Mouse (Mus musculus) forebrain, embryonic 16.5 days (tissue): ENCODE results near the gene Psmc3. TPM values are rescaled to one million over a fixed set of nuclear protein-coding genes. Genes with fewer than 3 reads are reported as not detected.
A peak's percentile ranks its signal among the peaks of the same experiment; 100 is the strongest.
"Not testable (repeated sequence)": the region's sequence is repeated elsewhere in the genome, so short reads cannot be mapped to it uniquely, and the experiment has no call there.

ENCODE experiments used
- ATAC-seq: fragments of 200-750 bp; cut with Nextera tagmentation; 2 replicates; pipeline ENCODE4 v1.8.0; 2017; ENCODE audit warnings: mild to moderate bottlenecking, moderate library complexity
- H3K27ac ChIP-seq: fragments of 300-500 bp; sonication (generic); 2 replicates; pipeline ENCODE4 v1.5.1; 2014; ENCODE audit warnings: low read length, control low read depth
- H3K27me3 ChIP-seq: fragments of 300-500 bp; sonication (generic); replicated peaks from 2 replicates; pipeline ENCODE4 v1.6.1; 2014; ENCODE audit warnings: low read length; ENCODE audit not compliant: control insufficient read depth, insufficient read depth
- H3K36me3 ChIP-seq: fragments of 300-500 bp; sonication (generic); 2 replicates; pipeline ENCODE4 v1.6.1; 2014; ENCODE audit not compliant: control insufficient read depth, insufficient read depth
- H3K4me1 ChIP-seq: fragments of 300-500 bp; sonication (generic); replicated peaks from 2 replicates; pipeline ENCODE4 v1.6.1; 2014; ENCODE audit warnings: low read length; ENCODE audit not compliant: control insufficient read depth, insufficient read depth
- H3K4me2 ChIP-seq: fragments of 300-500 bp; sonication (generic); 2 replicates; pipeline ENCODE4 v1.6.1; 2014; ENCODE audit warnings: mild to moderate bottlenecking, low read length, control low read depth
- H3K4me3 ChIP-seq: fragments of 300-500 bp; sonication (generic); replicated peaks from 2 replicates; pipeline ENCODE4 v1.5.1; 2014; ENCODE audit warnings: mild to moderate bottlenecking, low read length, control low read depth
- H3K9ac ChIP-seq: fragments of 300-500 bp; sonication (generic); replicated peaks from 2 replicates; pipeline ENCODE4 v1.6.1; 2014; ENCODE audit warnings: low read depth, low read length, control low read depth
- H3K9me3 ChIP-seq: fragments of 300-500 bp; sonication (generic); 2 replicates; pipeline ENCODE4 v1.6.1; 2016; ENCODE audit warnings: low read length; ENCODE audit not compliant: control insufficient read depth
- WGBS: fragments of 180-500 bp; shearing (Covaris S2); extraction: QIAGEN DNeasy Blood & Tissue Kit; methylation state at CpG from one replicate; pipeline ENCODE4 v1.1.7; 2014; 5-methylcytosine and 5-hydroxymethylcytosine counted together
- polyA plus RNA-seq: library from polyadenylated mRNA; unstranded; fragments of >200 nt; fragmentation: Nextera tagmentation; extraction: Ambion mirVana; gene quantifications from 2 replicates; pipeline ENCODE4 v1.2.1, GENCODE M21; 2015

The Psmc3 gene
- polyA plus RNA-seq, 1 experiment from 2014 or later, result 236 TPM

DNA sequence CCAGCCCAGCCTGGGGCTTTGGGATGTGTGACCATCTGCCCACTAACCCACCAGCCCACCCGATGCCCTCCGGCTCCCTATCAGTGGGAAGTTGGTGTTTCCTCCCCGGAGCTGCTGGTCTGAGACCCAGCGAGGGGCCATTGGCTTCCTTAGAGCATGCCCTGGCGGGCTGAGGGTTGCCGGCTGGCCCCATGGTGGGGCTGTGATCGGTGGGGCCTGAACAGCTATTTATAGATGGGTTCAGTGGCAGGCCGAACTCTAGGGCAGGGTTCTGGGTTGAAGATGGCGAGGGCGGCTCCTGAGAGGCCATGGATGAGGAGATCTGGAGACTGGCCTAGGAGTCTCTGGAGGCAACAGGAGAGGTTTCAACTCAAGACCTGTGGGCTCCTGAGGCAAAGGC lies 43.2 kb downstream of the Psmc3 start:
- Histone ChIP-seq H3K4me1 (no peaks in the 10 kb centered on the region), H3K27me3 (no peaks in the 10 kb centered on the region), H3K4me3 (no peak overlapping the region), H3K9me3 (no peaks in the 10 kb centered on the region), H3K9ac (no peak overlapping the region), H3K36me3 (no peaks in the 10 kb centered on the region), H3K27ac (no peak overlapping the region), H3K4me2 (no peak overlapping the region)
- 86% methylated on average over 10 of the region's 10 CpGs for WGBS
- no peak for ATAC-seq

DNA sequence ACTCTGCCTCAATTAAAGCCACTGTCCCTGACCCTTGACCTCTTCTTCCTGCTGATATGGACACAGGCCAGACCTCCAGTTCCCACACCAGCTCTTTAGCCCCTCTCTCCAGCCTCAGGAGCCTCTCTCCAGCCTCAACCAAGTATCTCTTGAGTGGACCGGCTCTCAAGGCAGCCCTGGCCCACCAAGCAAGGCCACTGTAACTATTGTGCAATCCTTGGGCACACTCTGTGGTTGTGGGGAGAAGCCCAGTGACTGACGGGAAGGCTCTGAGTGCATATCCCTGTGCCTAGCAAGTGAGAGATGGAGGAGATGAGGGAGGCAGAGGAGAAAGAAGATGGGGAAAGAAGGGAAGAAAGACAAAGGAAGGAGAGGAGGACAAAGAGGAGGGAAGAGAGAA lies 44.3 kb downstream of the Psmc3 start:
- Histone ChIP-seq H3K4me1 (no peaks in the 10 kb centered on the region), H3K27me3 (no peaks in the 10 kb centered on the region), H3K4me3 (no peak overlapping the region), H3K36me3 (no peaks in the 10 kb centered on the region), H3K9me3 (no peaks in the 10 kb centered on the region), H3K27ac (no peak overlapping the region), H3K4me2 (no peak overlapping the region), H3K9ac (no peak overlapping the region)
- WGBS, result 87% methylated on average over 2 of the region's 2 CpGs
- no peak for ATAC-seq

DNA sequence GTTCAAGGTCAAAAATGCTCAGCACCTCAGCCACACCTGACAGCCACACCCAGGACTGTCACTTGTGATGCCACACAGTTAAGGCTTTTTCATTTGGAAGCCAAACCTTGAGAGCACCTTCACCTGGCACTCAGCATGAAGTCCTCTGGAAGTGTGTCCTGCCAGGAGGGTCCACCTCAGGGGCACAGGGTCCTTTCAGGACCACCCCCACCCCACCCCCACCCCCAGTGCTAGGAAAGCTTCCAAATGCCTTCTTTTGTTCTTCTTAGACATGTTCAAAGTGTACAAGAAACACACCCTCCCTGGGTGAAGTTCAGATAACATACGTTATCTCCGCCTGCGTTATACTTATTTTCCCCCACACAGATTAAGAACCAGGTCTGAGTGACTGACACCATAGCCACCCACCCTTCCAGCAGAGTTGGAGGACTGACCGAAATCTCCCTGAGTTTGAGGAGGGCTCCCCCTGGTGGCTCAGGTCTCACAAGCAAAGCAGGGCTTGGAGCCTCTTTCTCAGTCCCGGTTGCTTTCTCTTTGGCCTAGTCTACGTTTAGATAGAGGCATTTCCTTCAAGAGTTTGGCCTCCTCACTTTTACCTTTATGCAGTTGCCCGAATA lies 47.4 kb downstream of the Psmc3 start:
- Histone ChIP-seq H3K9me3 (no peaks in the 10 kb centered on the region), H3K4me1 (no peaks in the 10 kb centered on the region), H3K27me3 (no peaks in the 10 kb centered on the region), H3K27ac (no peak overlapping the region), H3K9ac (no peak overlapping the region), H3K4me3 (no peak overlapping the region), H3K4me2 (no peak overlapping the region), H3K36me3 (no peaks in the 10 kb centered on the region)
- 8% methylated on average over 7 of the region's 7 CpGs for WGBS
- ATAC-seq, result peak; percentile 88

DNA sequence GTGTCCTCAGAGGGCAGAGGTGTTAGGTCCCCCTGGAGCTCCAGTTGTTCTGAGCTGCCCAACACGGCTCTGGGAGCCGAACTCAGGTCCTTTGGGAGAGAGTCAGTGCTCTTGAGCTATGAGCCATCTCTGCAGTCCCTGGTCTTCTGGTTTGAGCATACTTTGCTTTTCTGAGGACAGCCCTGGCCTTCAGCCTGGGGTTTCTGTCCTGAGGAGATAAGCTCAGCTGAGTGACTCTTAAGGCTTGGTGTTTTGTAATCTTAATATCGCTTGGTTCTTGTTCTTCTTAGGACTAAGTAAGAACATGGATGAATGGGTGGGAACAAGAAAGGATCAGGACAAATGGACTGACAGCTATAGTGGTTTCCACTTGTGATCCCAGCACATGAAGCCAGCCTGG lies 54.3 kb downstream of the Psmc3 start:
- H3K27ac ChIP-seq, result no peak overlapping the region
- 90% methylated on average over 3 of the region's 3 CpGs for WGBS

DNA sequence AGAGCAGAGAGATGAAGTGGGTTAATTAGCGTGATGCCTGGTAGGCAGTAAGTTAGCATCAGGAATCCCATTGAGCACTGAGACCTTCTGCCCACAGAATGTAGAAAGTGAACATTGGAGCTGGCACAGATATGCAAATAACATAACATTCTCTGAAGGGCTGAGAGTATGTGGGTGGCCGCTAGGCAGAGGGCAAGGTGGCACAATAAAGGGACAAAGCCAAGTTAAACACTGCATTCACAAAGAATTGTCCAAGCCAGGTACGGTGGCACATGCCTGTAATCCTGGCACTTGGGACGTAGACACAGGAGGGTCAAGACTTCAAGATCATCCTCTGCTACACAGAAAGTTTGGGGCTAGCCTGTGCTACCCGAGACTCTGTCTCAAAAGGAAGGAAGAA lies 55.4 kb downstream of the Psmc3 start:
- WGBS, result 79% methylated on average over 5 of the region's 5 CpGs
- Histone ChIP-seq H3K9ac (no peak overlapping the region), H3K36me3 (no peaks in the 10 kb centered on the region), H3K9me3 (no peaks in the 10 kb centered on the region), H3K27ac (no peak overlapping the region), H3K4me3 (no peak overlapping the region), H3K4me1 (no peaks in the 10 kb centered on the region), H3K4me2 (no peak overlapping the region), H3K27me3 (no peaks in the 10 kb centered on the region)
- ATAC-seq, result no peak

More for the DNA sequence above, 54.3 kb downstream of the Psmc3 start:
- Histone ChIP-seq H3K4me2 (no peak overlapping the region), H3K27me3 (no peaks in the 10 kb centered on the region), H3K4me1 (no peaks in the 10 kb centered on the region), H3K9me3 (no peaks in the 10 kb centered on the region), H3K9ac (no peak overlapping the region), H3K4me3 (no peak overlapping the region), H3K36me3 (no peaks in the 10 kb centered on the region)
- ATAC-seq, result no peak

DNA sequence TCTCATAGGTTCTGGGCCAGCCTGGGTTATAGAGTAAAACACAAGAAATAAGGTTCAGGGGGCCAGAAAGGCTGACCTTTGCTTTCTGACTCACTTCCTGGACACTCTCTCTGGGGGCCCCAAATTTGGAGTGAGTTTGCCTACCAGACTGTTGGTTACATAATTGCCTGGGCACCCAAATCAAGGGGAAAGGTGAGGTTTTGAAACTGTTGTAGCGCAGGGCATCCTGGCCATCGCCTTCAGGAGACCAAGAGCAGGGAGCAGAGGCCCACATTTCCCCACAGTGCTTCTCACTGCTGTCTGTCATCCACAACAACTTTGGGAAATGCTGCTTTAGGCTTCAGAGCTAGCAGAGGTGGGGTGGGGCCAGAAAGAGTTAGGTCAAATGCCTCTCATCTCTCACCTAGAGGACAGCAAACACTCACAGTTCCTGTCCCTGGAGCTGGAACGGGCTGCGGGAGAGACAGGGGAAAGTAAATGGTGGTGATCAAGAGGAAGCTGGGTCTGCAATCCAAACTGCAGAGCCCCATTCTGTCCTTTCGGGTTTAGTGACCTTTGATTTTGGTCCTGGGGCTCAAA lies 56.1 kb downstream of the Psmc3 start:
- ATAC-seq, result no peak
- no peak overlapping the region for H3K27ac ChIP-seq
- WGBS, result 92% methylated on average over 5 of the region's 5 CpGs
- no peaks in the 10 kb centered on the region for H3K36me3 ChIP-seq
- no peaks in the 10 kb centered on the region; the same call in 1 of the 2 replicates for H3K4me1 ChIP-seq
- no peaks in the 10 kb centered on the region for H3K9me3 ChIP-seq
- H3K9ac ChIP-seq, result no peak overlapping the region
- no peaks in the 10 kb centered on the region for H3K27me3 ChIP-seq
- no peak overlapping the region for H3K4me3 ChIP-seq
- H3K4me2 ChIP-seq, result no peak overlapping the region

DNA sequence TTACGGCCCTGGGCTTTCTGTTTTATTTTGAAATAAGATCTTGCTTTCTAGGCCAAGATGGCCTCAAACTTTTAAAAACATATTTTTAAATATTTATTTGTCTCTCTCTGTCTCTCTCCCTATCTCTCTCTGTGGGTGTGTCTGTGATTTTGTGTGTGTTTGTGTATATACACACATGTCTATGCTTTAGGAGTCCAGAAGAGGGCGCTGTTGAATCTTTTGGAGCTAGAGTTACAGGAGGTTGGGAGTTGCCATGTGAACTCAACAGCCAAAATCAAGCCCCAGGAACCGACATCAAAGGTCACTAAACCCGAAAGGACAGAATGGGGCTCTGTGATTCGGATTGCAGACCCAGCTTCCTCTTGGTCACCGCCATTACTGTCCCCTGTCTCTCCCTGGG lies 56.6 kb downstream of the Psmc3 start:
- H3K4me1 ChIP-seq, result peaks cover 5% of the 10 kb centered on the region
- ATAC-seq, result no peak
- no peak overlapping the region for H3K27ac ChIP-seq
- no peak overlapping the region for H3K4me2 ChIP-seq
- H3K9ac ChIP-seq, result no peak overlapping the region
- 77% methylated on average over 6 of the region's 6 CpGs for WGBS
- 0 out of 2 replicates have a peak, but pooled peaks cover 2% of the 10 kb centered on the region for H3K27me3 ChIP-seq
- H3K9me3 ChIP-seq, result no peaks in the 10 kb centered on the region
- no peaks in the 10 kb centered on the region for H3K36me3 ChIP-seq
- no peak overlapping the region for H3K4me3 ChIP-seq

DNA sequence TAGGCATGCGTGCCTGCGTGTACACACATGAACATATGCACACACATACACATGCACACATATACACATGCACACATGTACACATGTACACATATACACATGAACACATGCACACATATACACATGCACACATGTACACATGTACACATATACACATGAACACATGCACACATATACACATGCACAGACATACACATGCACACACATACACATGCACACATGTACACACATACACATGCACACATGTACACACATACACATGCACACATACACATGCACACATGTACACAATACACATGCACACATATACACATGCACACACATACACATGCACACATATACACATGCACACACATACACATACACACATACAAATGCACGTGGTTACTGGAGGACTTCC lies 58.0 kb downstream of the Psmc3 start:
- not testable (repeated sequence) for H3K9ac ChIP-seq, H3K36me3 ChIP-seq, H3K4me3 ChIP-seq, H3K4me2 ChIP-seq, H3K4me1 ChIP-seq, H3K27ac ChIP-seq, H3K9me3 ChIP-seq, H3K27me3 ChIP-seq, ATAC-seq
- 93% methylated on average over 3 of the region's 3 CpGs for WGBS

DNA sequence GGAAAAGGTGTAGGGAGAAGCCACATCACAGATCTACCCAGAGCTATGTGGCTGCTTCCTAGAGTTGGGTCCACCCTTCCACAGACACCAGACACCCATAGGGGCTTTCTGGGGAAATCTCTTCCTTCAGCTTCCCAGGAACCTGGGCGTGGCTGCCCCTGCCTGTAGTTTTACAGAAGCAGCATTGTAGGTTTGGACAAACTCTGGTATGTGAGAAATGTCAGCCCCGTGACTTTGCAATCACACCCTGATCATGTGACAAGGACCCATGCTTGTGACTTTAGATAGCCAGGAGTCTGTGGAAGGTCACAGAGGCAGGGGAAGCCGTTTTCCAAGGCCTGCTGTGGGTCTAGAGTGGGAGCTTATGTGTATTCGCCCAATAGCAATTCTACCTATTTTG lies 58.7 kb downstream of the Psmc3 start:
- H3K9me3 ChIP-seq, result no peaks in the 10 kb centered on the region
- H3K36me3 ChIP-seq, result no peaks in the 10 kb centered on the region
- H3K9ac ChIP-seq, result no peak overlapping the region
- no peak for ATAC-seq
- 0 out of 2 replicates have a peak, but pooled peaks cover 3% of the 10 kb centered on the region for H3K27me3 ChIP-seq
- H3K4me2 ChIP-seq, result no peak overlapping the region
- peaks cover 6% of the 10 kb centered on the region for H3K4me1 ChIP-seq
- WGBS, result 66% methylated on average over 4 of the region's 4 CpGs
- no peak overlapping the region for H3K27ac ChIP-seq
- H3K4me3 ChIP-seq, result no peak overlapping the region

DNA sequence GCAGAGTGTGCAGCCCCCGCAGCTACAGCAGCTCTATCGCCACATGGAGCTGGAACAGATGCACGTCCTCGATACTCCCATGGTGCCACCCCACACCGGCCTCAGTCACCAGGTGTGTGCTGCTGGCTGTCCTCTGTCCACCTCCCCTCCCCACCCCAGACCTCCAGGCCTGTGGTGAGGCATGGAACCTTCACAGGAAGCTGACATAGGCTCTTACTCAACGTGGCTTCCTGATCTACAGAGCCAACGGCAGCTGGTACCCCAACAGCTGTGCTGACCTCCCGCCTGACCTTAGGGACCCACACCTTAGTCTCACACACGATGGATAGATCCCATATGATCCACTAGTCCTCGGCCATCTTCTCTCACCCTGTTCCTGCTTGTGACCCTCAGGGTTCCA lies 59.5 kb downstream of the Psmc3 start:
- peaks cover 6% of the 10 kb centered on the region for H3K4me1 ChIP-seq
- no peak for ATAC-seq
- no peaks in the 10 kb centered on the region for H3K9me3 ChIP-seq
- no peaks in the 10 kb centered on the region for H3K36me3 ChIP-seq
- H3K27me3 ChIP-seq, result 0 out of 2 replicates have a peak, but pooled peaks cover 3% of the 10 kb centered on the region
- 81% methylated on average over 10 of the region's 10 CpGs for WGBS
- no peak overlapping the region for H3K4me2 ChIP-seq
- H3K9ac ChIP-seq, result no peak overlapping the region
- H3K27ac ChIP-seq, result no peak overlapping the region
- no peak overlapping the region for H3K4me3 ChIP-seq
